Mouse (Mus musculus) heart, adult 2 months (tissue): ENCODE results near the gene Pde9a. TPM values are rescaled to one million over a fixed set of nuclear protein-coding genes. Genes with fewer than 3 reads are reported as not detected.

Experiments used
- DNase-seq, 2 experiments: peaks; one replicate each; pipeline ENCODE4 v3.0.0; 2021
- H3K27ac ChIP-seq: fragments of 200-600 bp; 2 replicates; pipeline ENCODE4 v1.8.1; 2022
- H3K27me3 ChIP-seq: fragments of 200-500 bp; 2 replicates; pipeline ENCODE4 v1.6.1; 2012; ENCODE audit warnings: mild to moderate bottlenecking, low read length, inconsistent platforms, mixed read lengths; ENCODE audit not compliant: control insufficient read depth, insufficient read depth
- H3K36me3 ChIP-seq: fragments of 200-500 bp; 2 replicates; pipeline ENCODE4 v1.6.1; 2012; ENCODE audit warnings: low read length, inconsistent platforms; ENCODE audit not compliant: control insufficient read depth, insufficient read depth
- H3K4me1 ChIP-seq: fragments of 200-500 bp; 2 replicates; pipeline ENCODE4 v1.6.1; 2011; ENCODE audit warnings: low read length; ENCODE audit not compliant: control insufficient read depth, insufficient read depth
- H3K4me3 ChIP-seq: fragments of 200-600 bp; 2 replicates; pipeline ENCODE4 v1.8.1; 2022
- H3K79me2 ChIP-seq: fragments of 200-500 bp; replicated peaks from 2 replicates; pipeline ENCODE4 v1.6.1; 2012; ENCODE audit warnings: mild to moderate bottlenecking, inconsistent platforms, low read length, moderate library complexity, mixed read lengths; ENCODE audit not compliant: control insufficient read depth, insufficient read depth
- H3K9ac ChIP-seq: fragments of 200-500 bp; 2 replicates; pipeline ENCODE4 v1.6.1; 2012; ENCODE audit warnings: low read depth, mild to moderate bottlenecking, control low read depth, inconsistent platforms, low read length, mixed read lengths
- CTCF ChIP-seq: fragments of 200-600 bp; IDR thresholded peaks from 2 replicates; pipeline ENCODE4 v1.8.1; 2022; ENCODE audit warnings: antibody characterized with exemption, mild to moderate bottlenecking, moderate library complexity
- EP300 ChIP-seq: fragments of 200-500 bp; IDR thresholded peaks from 2 replicates; pipeline ENCODE4 v1.6.1; 2011; ENCODE audit warnings: low read depth, low read length, control low read depth; ENCODE audit not compliant: insufficient read depth
- POLR2A ChIP-seq: fragments of 200-500 bp; IDR thresholded peaks from 2 replicates; pipeline ENCODE4 v1.6.1; 2011; ENCODE audit warnings: mild to moderate bottlenecking, low read depth, low read length, control low read depth; ENCODE audit not compliant: insufficient read depth
- WGBS: fragments of 180-500 bp; shearing (Covaris S2); methylation state at CpG from one replicate; pipeline ENCODE4 v1.1.7; 2018; 5-methylcytosine and 5-hydroxymethylcytosine counted together
- intact Hi-C: fragments of 180-260 bp; cut with DNase I; formaldehyde crosslinking; loops from one replicate; pipeline ENCODE4 v1.15.1; 2025
- polyA plus RNA-seq: library from polyadenylated mRNA; depleted of rRNA; stranded (reverse); fragments of >200 nt; gene quantifications from 2 replicates; pipeline ENCODE4 v1.2.3, GENCODE M21; 2012
- total RNA-seq, 2 experiments: library from RNA; stranded (reverse); gene quantifications; 2 replicates each; pipeline ENCODE4 v1.2.3; 2021

Pde9a gene
- total and polyA plus RNA-seq, 3 experiments, result 3.2 to 10.4 (median 4.0) TPM

DNA sequence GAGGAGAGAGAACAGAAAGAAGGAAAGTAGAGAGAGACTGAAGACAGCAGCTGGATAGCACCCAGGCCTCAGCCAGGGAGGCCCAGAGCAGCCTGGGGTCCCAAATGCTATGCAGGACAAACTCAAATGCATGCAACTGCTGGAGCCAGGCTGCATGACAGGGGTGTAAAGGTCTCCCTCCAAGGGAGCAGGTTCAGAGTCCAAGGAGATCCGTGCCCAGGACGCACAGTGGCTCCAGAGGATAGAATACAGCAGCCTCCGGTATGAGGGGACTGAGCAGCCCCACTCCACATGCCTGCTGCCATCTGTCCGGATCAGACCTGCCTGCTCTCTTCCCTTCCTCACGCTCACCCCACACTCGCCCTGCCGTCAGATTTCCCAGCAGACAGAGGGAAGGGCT is 120.3 kb downstream of the Pde9a start:
- intact Hi-C loops, result no loop called here
- WGBS, result 91% methylated on average over 7 of the region's 7 CpGs
- H3K36me3 ChIP-seq, result no peaks in the 10 kb centered on the region

DNA sequence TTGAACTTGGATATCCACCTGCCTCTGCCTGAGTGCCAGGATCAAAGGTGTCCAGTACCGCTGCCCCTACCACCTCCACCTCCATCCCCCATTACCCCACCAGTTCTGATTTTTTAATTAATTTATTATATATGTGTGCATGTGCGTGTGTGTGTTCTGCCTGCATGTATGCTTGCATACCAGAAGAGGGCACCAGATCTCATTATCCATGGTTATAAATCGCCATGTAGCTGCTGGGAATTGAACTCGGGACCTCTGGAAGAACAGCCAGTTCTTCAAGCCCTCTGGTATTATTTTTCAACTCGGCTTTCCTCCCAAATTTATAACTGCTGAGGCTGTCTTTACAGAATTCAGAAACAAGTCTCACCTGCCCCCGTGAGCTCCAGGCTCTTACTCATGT is 124.9 kb downstream of the Pde9a start:
- no peaks in the 10 kb centered on the region for H3K79me2 ChIP-seq
- DNase-seq, result no peak
- intact Hi-C loops, result loop anchor here (5.0 kb wide), 2 partner anchors 56 to 146 kb away; partner anchors contain the start of gene U2af1
- TF ChIP-seq POLR2A (no peak), CTCF (0 out of 2 replicates have a peak, but pooled peaks have one; percentile 9)
- no peaks in the 10 kb centered on the region for H3K27me3 ChIP-seq
- H3K4me3 ChIP-seq, result no peak overlapping the region
- H3K4me1 ChIP-seq, result no peaks in the 10 kb centered on the region; the same call in 1 of the 2 replicates
- WGBS, result 95% methylated on average over 6 of the region's 6 CpGs
- H3K27ac ChIP-seq, result no peak overlapping the region
- no peaks in the 10 kb centered on the region for H3K36me3 ChIP-seq
- H3K9ac ChIP-seq, result no peak overlapping the region

More for the DNA sequence above, 120.3 kb downstream of the Pde9a start:
- H3K4me3 ChIP-seq, result no peak overlapping the region
- H3K79me2 ChIP-seq, result no peaks in the 10 kb centered on the region
- H3K9ac ChIP-seq, result no peak overlapping the region
- DNase-seq, result no peak
- H3K4me1 ChIP-seq, result no peaks in the 10 kb centered on the region
- no peak for TF ChIP-seq POLR2A
- no peak for TF ChIP-seq CTCF
- TF ChIP-seq EP300, result no peak
- H3K27me3 ChIP-seq, result no peaks in the 10 kb centered on the region
- no peak overlapping the region for H3K27ac ChIP-seq

DNA sequence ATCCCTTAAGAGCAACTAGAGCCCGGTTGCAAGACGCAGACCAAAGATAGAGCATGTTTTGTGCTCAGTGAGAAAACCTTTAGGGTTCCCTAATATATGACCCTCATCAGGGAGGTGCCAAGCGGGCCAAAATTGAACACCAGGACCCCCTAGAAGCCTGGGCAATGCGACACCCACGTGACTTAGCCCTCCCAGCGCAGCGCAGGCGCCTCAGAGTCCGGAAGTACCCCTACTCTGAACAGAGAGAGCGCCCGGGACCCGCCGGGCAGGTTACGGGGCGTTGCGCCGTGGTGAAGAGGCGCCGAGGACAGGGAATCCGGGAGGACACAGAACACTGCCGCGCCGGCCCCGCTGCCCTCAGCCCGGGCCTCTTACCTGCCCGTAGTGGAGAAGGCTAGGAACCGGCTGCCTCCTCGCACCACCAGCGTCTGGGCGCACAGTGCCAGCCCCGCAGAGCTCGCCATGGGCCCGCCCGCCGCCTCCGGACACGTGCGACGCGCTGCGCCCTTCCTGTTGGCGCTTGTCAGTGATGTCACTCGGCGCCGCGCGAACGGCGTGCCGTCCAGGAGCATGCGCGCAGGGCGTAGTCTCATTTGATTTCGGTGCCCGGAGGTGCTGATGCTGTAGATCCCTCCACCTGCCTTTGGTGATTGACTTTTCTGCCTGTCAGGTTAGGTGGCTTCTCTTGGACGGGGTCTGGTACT is 125.9 kb downstream of the Pde9a start:
- no peaks in the 10 kb centered on the region for H3K36me3 ChIP-seq
- no peaks in the 10 kb centered on the region; the same call in 1 of the 2 replicates for H3K4me1 ChIP-seq
- TF ChIP-seq CTCF (no peak), POLR2A (peak; percentile 86), EP300 (peak; percentile 75; the same call in 1 of the 2 replicates)
- H3K27ac ChIP-seq, result peak overlapping the region; percentile 80
- DNase-seq, result peak; percentile 89 to 91
- intact Hi-C loops, result loop anchor here (5.0 kb wide), 2 partner anchors 55 to 145 kb away; partner anchors contain the start of gene U2af1
- no peaks in the 10 kb centered on the region for H3K27me3 ChIP-seq
- H3K9ac ChIP-seq, result peak overlapping the region; percentile 90
- WGBS, result under 1% methylated on average over 56 of the region's 56 CpGs
- H3K4me3 ChIP-seq, result peak overlapping the region; percentile 64
- no peaks in the 10 kb centered on the region for H3K79me2 ChIP-seq

DNA sequence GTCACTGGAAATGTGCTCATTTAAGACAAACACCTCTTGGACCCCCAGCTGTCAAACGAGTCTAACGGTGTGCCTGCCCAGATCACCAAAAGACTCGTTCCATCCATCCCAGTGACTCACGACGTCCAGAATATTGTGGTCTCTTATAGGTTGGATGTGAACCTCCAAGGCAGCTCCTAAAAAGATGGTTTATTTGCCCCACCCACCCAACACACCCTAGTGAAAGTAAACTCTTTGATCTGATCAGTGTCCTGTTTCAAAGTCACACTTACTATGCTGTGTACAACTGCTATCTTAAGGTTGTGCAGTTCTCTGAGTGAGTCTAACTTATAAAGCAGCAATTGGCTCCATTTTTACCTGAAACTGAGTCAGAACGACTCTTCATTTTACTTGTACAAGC is 126.6 kb downstream of the Pde9a start:
- DNase-seq, result no peak
- intact Hi-C loops, result loop anchor here (5.0 kb wide), 2 partner anchors 55 to 145 kb away; partner anchors contain the start of gene U2af1
- Histone ChIP-seq H3K79me2 (no peaks in the 10 kb centered on the region), H3K36me3 (no peaks in the 10 kb centered on the region), H3K4me3 (peak overlapping the region; percentile 64), H3K4me1 (no peaks in the 10 kb centered on the region; the same call in 1 of the 2 replicates), H3K9ac (peak overlapping the region; percentile 64), H3K27me3 (no peaks in the 10 kb centered on the region), H3K27ac (peak overlapping the region; percentile 80)
- WGBS, result 15% methylated on average over 6 of the region's 6 CpGs
- TF ChIP-seq POLR2A (no peak), CTCF (no peak), EP300 (no peak)

DNA sequence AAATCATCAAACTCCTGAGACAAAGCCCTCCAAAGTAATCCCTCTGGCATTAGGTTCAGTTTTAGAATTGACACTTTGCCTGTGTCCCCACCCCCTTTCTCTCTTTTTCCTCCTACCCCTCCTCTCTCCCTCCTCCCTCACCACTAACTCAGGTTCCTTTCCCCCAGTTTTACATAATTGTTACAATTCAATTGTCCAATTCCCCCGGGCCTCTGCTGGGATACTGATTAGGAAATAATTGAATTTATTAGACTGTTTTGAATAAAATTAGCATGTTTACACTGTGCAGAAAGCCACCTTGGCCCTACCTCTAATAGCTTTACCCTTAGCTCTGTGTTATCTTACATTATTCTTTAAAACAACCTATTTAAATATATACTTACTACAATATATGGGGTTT is 128.7 kb downstream of the Pde9a start:
- no peak overlapping the region for H3K27ac ChIP-seq
- TF ChIP-seq POLR2A (no peak), CTCF (no peak), EP300 (no peak)
- DNase-seq, result no peak
- no peaks in the 10 kb centered on the region; the same call in 1 of the 2 replicates for H3K4me1 ChIP-seq
- H3K27me3 ChIP-seq, result no peaks in the 10 kb centered on the region
- H3K4me3 ChIP-seq, result no peak overlapping the region
- no peak overlapping the region for H3K9ac ChIP-seq
- H3K36me3 ChIP-seq, result no peaks in the 10 kb centered on the region
- WGBS, result 67% methylated on average over 1 of the region's 1 CpGs
- intact Hi-C loops, result loop anchor here (5.0 kb wide), 2 partner anchors 53 to 143 kb away; partner anchors contain the start of gene U2af1
- H3K79me2 ChIP-seq, result no peaks in the 10 kb centered on the region

DNA sequence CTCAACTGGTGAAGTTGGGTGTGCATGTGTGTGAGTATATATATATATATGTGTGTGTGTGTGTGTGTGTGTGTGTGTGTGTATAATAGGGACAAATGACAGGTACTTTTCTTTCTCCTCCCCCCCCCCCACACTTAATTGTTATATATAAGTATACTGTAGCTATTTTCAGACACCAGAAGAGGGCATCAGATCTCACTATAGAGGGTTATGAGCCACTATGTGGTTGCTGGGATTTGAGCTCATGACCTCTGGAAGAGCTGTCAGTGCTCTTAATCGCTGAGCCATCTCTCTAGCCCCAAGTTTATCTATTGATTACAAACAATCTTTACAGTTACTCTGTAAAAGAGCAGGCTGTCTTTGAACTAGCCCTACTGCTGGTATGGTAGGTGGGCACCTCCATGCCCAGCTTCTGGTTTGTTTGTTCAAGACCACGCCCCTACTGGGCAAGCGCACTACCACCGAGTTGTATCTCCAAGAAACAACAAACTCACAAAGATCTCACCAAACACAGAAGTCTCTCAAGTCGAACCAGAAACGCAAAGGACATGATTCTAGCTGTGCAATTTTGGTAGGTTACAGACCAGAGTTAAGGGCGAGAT is 133.4 kb downstream of the Pde9a start:
- DNase-seq, result no peak
- H3K27me3 ChIP-seq, result no peaks in the 10 kb centered on the region
- H3K4me3 ChIP-seq, result peak overlapping the region; percentile 96
- TF ChIP-seq POLR2A (no peak), EP300 (no peak), CTCF (no peak)
- H3K27ac ChIP-seq, result peak overlapping the region; percentile 81
- peaks cover 5% of the 10 kb centered on the region for H3K4me1 ChIP-seq
- H3K79me2 ChIP-seq, result peaks cover 1% of the 10 kb centered on the region; the same call in 1 of the 2 replicates
- WGBS, result 3% methylated on average over 7 of the region's 7 CpGs
- H3K9ac ChIP-seq, result no peak overlapping the region
- peaks cover 8% of the 10 kb centered on the region for H3K36me3 ChIP-seq
- intact Hi-C loops, result no loop called here
